Mouse (Mus musculus) midbrain, embryonic 13.5 days (tissue): ENCODE data around the gene Klhl29. TPM values are rescaled to one million over a fixed set of nuclear protein-coding genes. Genes with fewer than 3 reads are reported as not detected.
A peak's percentile ranks its signal among the peaks of the same experiment; 100 is the strongest.
"Not testable (repeated sequence)": the region's sequence is repeated elsewhere in the genome, so short reads cannot be mapped to it uniquely, and the experiment has no call there.

Experiments used
- ATAC-seq: fragments of 200-750 bp; cut with Nextera tagmentation; 2 replicates; pipeline ENCODE4 v1.8.0; 2017; ENCODE audit warnings: mild to moderate bottlenecking, moderate TSS enrichment, moderate library complexity
- H3K27ac ChIP-seq: fragments of 300-500 bp; sonication (generic); 2 replicates; pipeline ENCODE4 v1.5.1; 2015; ENCODE audit warnings: inconsistent platforms, mild to moderate bottlenecking, moderate library complexity
- H3K27me3 ChIP-seq: fragments of 300-500 bp; sonication (generic); 2 replicates; pipeline ENCODE4 v1.6.1; 2015; ENCODE audit warnings: mild to moderate bottlenecking, inconsistent platforms
- H3K36me3 ChIP-seq: fragments of 300-500 bp; sonication (generic); 2 replicates; pipeline ENCODE4 v1.6.1; 2015; ENCODE audit warnings: mild to moderate bottlenecking, inconsistent platforms
- H3K4me1 ChIP-seq: fragments of 300-500 bp; sonication (generic); replicated peaks from 2 replicates; pipeline ENCODE4 v1.6.1; 2015; ENCODE audit warnings: inconsistent platforms
- H3K4me2 ChIP-seq: fragments of 300-500 bp; sonication (generic); replicated peaks from 2 replicates; pipeline ENCODE4 v1.6.1; 2015; ENCODE audit warnings: moderate library complexity, mild to moderate bottlenecking, inconsistent platforms
- H3K4me3 ChIP-seq: fragments of 300-500 bp; sonication (generic); replicated peaks from 2 replicates; pipeline ENCODE4 v1.5.1; 2015; ENCODE audit warnings: mild to moderate bottlenecking, inconsistent platforms
- H3K9ac ChIP-seq: fragments of 300-500 bp; sonication (generic); replicated peaks from 2 replicates; pipeline ENCODE4 v1.6.1; 2015; ENCODE audit warnings: mild to moderate bottlenecking, inconsistent platforms
- H3K9me3 ChIP-seq: fragments of 300-500 bp; sonication (generic); 2 replicates; pipeline ENCODE4 v1.6.1; 2016; ENCODE audit warnings: mild to moderate bottlenecking, inconsistent platforms
- WGBS: fragments of 180-500 bp; shearing (Covaris S2); methylation state at CpG from one replicate; pipeline ENCODE4 v1.1.7; 2015; 5-methylcytosine and 5-hydroxymethylcytosine counted together
- polyA plus RNA-seq: library from polyadenylated mRNA; unstranded; fragments of >200 nt; fragmentation: Nextera tagmentation; extraction: Ambion mirVana; gene quantifications from 2 replicates; pipeline ENCODE4 v1.2.1, GENCODE M21; 2015

The Klhl29 gene
- polyA plus RNA-seq, 1 experiment from 2014 or later = 4.0 TPM

GRCm38 (mm10) chr12:5350491-5351285 lies 24.8 kb downstream of the Klhl29 start:
- no peaks in the 10 kb centered on the region for H3K27me3 ChIP-seq
- no peak overlapping the region for H3K4me3 ChIP-seq
- no peak for ATAC-seq
- H3K4me1 ChIP-seq = peaks cover 7% of the 10 kb centered on the region; the same call in 1 of the 2 replicates
- H3K9ac ChIP-seq = no peak overlapping the region
- no peak overlapping the region for H3K27ac ChIP-seq
- H3K9me3 ChIP-seq = no peaks in the 10 kb centered on the region
- no peaks in the 10 kb centered on the region for H3K36me3 ChIP-seq
- no peak overlapping the region for H3K4me2 ChIP-seq
- WGBS = 86% methylated on average over 11 of the region's 11 CpGs

- Histone ChIP-seq H3K9me3 (no peaks in the 10 kb centered on the region), H3K4me1 (no peaks in the 10 kb centered on the region), H3K27me3 (no peaks in the 10 kb centered on the region), H3K36me3 (peaks cover 5% of the 10 kb centered on the region; the same call in 1 of the 2 replicates), H3K4me2 (no peak overlapping the region), H3K27ac (no peak overlapping the region), H3K4me3 (no peak overlapping the region), H3K9ac (no peak overlapping the region)
- WGBS = 94% methylated on average over 6 of the region's 6 CpGs
- ATAC-seq = no peak
These were observed 30.4 kb downstream of the Klhl29 start for GRCm38 (mm10) chr12:5345088-5345487.

GRCm38 (mm10) chr12:5344457-5344856 lies 31.0 kb downstream of the Klhl29 start:
- H3K9me3 ChIP-seq, H3K27me3 ChIP-seq, H3K9ac ChIP-seq, H3K4me3 ChIP-seq, ATAC-seq, H3K4me2 ChIP-seq, H3K36me3 ChIP-seq, H3K27ac ChIP-seq, H3K4me1 ChIP-seq: not testable (repeated sequence)
- WGBS = 97% methylated on average over 6 of the region's 7 CpGs

GRCm38 (mm10) chr12:5340151-5340603 lies 35.3 kb downstream of the Klhl29 start:
- H3K4me3 ChIP-seq = no peak overlapping the region
- no peaks in the 10 kb centered on the region for H3K27me3 ChIP-seq
- H3K4me1 ChIP-seq = peaks cover 16% of the 10 kb centered on the region
- H3K4me2 ChIP-seq = no peak overlapping the region
- H3K9ac ChIP-seq = no peak overlapping the region
- H3K36me3 ChIP-seq = peaks cover 5% of the 10 kb centered on the region; the same call in 1 of the 2 replicates
- no peak overlapping the region for H3K27ac ChIP-seq
- no peaks in the 10 kb centered on the region for H3K9me3 ChIP-seq
- WGBS = 91% methylated on average over 6 of the region's 6 CpGs
- ATAC-seq = no peak

- H3K36me3 ChIP-seq = peaks cover 3% of the 10 kb centered on the region; the same call in 1 of the 2 replicates
- H3K27ac ChIP-seq = no peak overlapping the region
- H3K27me3 ChIP-seq = no peaks in the 10 kb centered on the region
- H3K9ac ChIP-seq = no peak overlapping the region
- ATAC-seq = peak; percentile 67
- WGBS = 18% methylated on average over 8 of the region's 8 CpGs
- H3K4me3 ChIP-seq = no peak overlapping the region
- H3K4me2 ChIP-seq = no peak overlapping the region
- H3K9me3 ChIP-seq = no peaks in the 10 kb centered on the region
- peaks cover 27% of the 10 kb centered on the region for H3K4me1 ChIP-seq
These were observed 38.4 kb downstream of the Klhl29 start for GRCm38 (mm10) chr12:5336927-5337712.

GRCm38 (mm10) chr12:5336331-5336730 lies 39.2 kb downstream of the Klhl29 start:
- Histone ChIP-seq H3K9me3 (no peaks in the 10 kb centered on the region), H3K9ac (no peak overlapping the region), H3K27me3 (no peaks in the 10 kb centered on the region), H3K4me3 (no peak overlapping the region), H3K4me1 (peaks cover 35% of the 10 kb centered on the region), H3K27ac (no peak overlapping the region), H3K4me2 (no peak overlapping the region), H3K36me3 (no peaks in the 10 kb centered on the region)
- WGBS = 81% methylated on average over 6 of the region's 6 CpGs
- ATAC-seq = no peak

- peaks cover 41% of the 10 kb centered on the region for H3K4me1 ChIP-seq
- ATAC-seq = no peak
- H3K27me3 ChIP-seq = no peaks in the 10 kb centered on the region
- 0 out of 2 replicates have a peak overlapping the region, but pooled peaks have one; percentile 16 for H3K27ac ChIP-seq
- WGBS = 70% methylated on average over 9 of the region's 9 CpGs
- H3K36me3 ChIP-seq = no peaks in the 10 kb centered on the region
- no peak overlapping the region for H3K4me3 ChIP-seq
- H3K9ac ChIP-seq = no peak overlapping the region
- no peak overlapping the region for H3K4me2 ChIP-seq
- H3K9me3 ChIP-seq = no peaks in the 10 kb centered on the region
These were observed 40.5 kb downstream of the Klhl29 start for GRCm38 (mm10) chr12:5334956-5335355.

- WGBS = 87% methylated on average over 2 of the region's 2 CpGs
- ATAC-seq = no peak
- H3K4me2 ChIP-seq = no peak overlapping the region
These were observed 41.3 kb downstream of the Klhl29 start for GRCm38 (mm10) chr12:5334175-5334574.

GRCm38 (mm10) chr12:5331810-5332484 lies 43.5 kb downstream of the Klhl29 start:
- Histone ChIP-seq H3K27me3 (no peaks in the 10 kb centered on the region), H3K4me2 (no peak overlapping the region), H3K4me3 (no peak overlapping the region), H3K27ac (peak overlapping the region; percentile 62), H3K9me3 (no peaks in the 10 kb centered on the region), H3K4me1 (peaks cover 33% of the 10 kb centered on the region), H3K9ac (no peak overlapping the region), H3K36me3 (no peaks in the 10 kb centered on the region)
- ATAC-seq = peak; percentile 41
- WGBS = 60% methylated on average over 13 of the region's 13 CpGs

More at GRCm38 (mm10) chr12:5334175-5334574, 41.3 kb downstream of the Klhl29 start:
- Histone ChIP-seq H3K9me3 (no peaks in the 10 kb centered on the region), H3K4me1 (peaks cover 41% of the 10 kb centered on the region), H3K27me3 (no peaks in the 10 kb centered on the region), H3K9ac (no peak overlapping the region), H3K27ac (no peak overlapping the region), H3K4me3 (no peak overlapping the region), H3K36me3 (no peaks in the 10 kb centered on the region)

- Histone ChIP-seq H3K9ac (no peak overlapping the region), H3K27me3 (no peaks in the 10 kb centered on the region), H3K4me3 (no peak overlapping the region), H3K27ac (no peak overlapping the region), H3K4me2 (no peak overlapping the region), H3K4me1 (peaks cover 26% of the 10 kb centered on the region), H3K36me3 (no peaks in the 10 kb centered on the region), H3K9me3 (no peaks in the 10 kb centered on the region)
- 81% methylated on average over 6 of the region's 6 CpGs for WGBS
- no peak for ATAC-seq
These were observed 44.9 kb downstream of the Klhl29 start for GRCm38 (mm10) chr12:5330496-5331070.

GRCm38 (mm10) chr12:5322444-5323087 lies 52.9 kb downstream of the Klhl29 start:
- no peak for ATAC-seq
- Histone ChIP-seq H3K4me3 (no peak overlapping the region), H3K9me3 (no peaks in the 10 kb centered on the region), H3K4me1 (peaks cover 6% of the 10 kb centered on the region; the same call in 1 of the 2 replicates), H3K27ac (no peak overlapping the region), H3K27me3 (no peaks in the 10 kb centered on the region), H3K36me3 (no peaks in the 10 kb centered on the region), H3K4me2 (no peak overlapping the region), H3K9ac (no peak overlapping the region)
- WGBS = 94% methylated on average over 9 of the region's 9 CpGs
